Mouse (Mus musculus): ENCODE data around the gene Vmn2r7. TPM values are rescaled to one million over a fixed set of nuclear protein-coding genes. Genes with fewer than 3 reads are reported as not detected.
"Not testable (repeated sequence)": the region's sequence is repeated elsewhere in the genome, so short reads cannot be mapped to it uniquely, and the experiment has no call there.

Vmn2r7 gene
- not detected for total RNA-seq (2021)

DNA sequence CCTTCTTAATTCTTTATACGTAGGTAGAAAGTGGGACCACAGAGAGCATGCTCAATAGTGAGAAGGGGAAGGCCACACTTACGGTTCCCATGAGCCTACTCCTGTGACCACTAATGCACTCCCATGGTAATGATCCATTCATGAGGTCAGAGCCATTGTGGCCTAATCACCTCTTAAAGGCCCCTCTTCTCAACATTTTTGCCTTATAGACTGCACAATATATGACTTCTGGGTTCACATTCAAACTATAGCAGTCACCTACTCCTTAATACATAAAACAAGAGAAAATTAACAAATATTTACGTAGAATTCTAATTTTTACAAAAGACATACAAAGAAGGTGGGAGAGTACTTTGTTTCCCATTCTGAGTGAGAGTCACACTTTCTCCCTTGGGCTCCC lies at the start of gene Vmn2r7:
TSS of gene Vmn2r7 (minus strand) at position 101 of the 400 bp plus-strand sequence.
- DNase-seq (ENCODE audit: extremely low spot score in 1 of 2, low spot score in 2 of 2); intact Hi-C loops (cut with DNase I): not testable (repeated sequence)

DNA sequence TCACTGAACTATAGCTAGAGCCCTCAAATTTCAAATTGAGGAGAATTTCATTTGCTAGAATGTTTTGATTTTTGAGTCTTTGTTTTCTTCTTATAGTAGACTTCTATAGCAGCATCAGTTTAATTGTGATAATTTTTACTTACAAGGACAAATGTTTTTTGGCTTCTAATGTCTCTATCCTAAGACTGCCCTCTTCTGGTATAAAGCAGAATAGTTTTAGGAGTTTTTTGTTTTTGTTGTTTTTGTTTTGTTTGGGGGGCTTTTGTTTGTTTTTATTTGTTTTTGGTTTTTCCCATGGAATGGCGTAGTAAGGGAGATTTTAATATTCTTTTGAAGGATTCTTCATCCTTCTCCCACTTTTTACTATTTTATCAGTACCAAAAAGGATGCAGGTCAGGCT lies 45.2 kb upstream of the Vmn2r7 start:
- no peak for DNase-seq (ENCODE audit: extremely low spot score in 1 of 2, low spot score in 2 of 2)
- intact Hi-C loops (cut with DNase I): no loop called here

DNA sequence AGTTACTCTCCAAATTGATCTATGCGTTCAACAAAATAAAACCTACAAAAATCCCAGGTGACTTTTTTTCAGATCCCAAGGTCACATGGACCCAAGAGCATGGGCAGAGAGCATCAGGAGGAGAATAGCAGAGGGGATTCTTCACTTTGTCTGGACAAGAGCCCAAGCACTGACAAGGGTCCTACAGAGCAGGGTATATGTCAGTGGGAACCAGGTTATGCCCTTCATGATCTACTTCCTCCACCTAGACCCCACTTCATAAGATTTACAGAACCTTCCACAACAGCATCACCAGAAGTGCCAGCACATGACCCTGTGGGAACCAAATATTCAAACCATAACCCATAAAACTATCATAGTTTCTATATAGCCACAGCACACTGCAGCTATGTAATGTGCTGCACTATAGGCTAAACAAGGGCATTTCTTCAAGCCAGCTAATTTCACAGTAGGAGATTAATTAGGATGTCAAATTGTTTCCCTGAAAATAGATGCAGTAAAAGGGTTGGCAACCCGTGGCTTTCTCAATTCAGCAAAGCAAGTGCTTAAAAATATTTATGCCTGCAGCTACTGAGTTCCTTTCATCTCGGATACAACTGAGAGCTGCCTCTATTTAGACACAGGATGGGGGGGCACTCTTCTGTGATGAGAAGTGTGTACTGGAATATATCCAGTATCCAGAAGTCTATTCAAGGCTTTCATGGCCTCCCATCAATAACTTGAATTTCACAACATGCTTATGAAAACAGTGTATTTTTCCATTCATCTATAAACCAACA lies 33.8 kb upstream of the Vmn2r7 start:
- intact Hi-C loops (cut with DNase I): no loop called here
- DNase-seq (ENCODE audit: extremely low spot score in 1 of 2, low spot score in 2 of 2): no peak

DNA sequence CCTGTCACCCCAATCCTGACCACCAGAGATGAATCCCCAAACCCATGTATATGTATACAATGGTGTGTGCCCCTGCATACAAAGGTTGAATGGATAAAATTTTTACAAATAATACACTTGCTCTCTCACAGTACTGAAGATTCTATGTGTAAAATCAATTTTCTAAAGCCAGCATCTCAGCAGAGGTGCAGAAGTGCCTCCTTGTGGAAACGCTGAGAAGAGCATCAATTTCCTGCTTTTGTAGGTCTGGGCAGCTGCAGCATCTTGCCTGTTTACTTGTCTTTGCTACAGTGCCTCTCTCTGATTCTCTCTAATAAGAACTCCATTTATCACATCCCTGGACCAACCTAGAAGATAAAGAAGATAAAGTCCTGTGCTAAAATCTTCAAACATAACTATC lies 32.1 kb upstream of the Vmn2r7 start:
- no peak for DNase-seq (ENCODE audit: extremely low spot score in 1 of 2, low spot score in 2 of 2)
- intact Hi-C loops (cut with DNase I): no loop called here

DNA sequence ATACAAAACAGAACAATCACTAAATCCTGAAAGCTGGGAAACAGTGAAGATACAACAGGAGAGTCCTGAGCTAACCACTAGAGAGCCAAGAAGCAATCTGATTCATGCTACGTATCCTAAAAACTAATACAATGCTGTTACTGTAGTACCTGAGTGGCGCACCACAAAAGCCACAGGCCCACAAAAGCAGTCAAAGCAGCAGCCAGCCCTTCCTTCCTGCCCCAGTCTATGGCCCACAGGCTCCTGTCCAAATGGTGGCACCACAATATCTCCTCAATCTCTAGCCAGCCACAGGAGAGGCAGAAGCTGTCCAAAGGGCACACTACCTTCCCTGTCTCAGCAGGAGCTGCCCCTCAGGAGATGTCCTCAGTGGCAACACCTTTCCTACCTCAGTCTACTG lies 1.7 kb downstream of the Vmn2r7 start:
- DNase-seq (ENCODE audit: extremely low spot score in 1 of 2, low spot score in 2 of 2): no peak
- intact Hi-C loops (cut with DNase I): no loop called here

DNA sequence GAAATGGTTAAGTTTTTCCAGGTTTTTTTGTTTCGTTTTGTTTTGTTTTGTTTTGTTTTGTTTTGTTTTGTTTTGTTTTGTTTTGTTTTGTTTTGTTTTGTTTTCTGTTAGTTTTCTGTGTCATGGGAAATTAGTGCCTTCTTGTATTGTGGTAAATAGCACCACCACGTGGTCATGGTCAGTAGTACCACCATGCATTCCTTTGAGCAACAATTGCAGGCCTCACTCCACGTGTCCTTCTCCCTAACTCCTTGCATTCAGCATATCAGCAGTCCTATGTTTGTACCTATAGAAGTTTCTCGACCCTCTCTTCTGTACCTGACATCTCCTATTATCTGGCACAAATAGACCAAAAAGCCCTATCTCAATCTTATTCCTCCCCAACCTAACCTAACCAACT lies 2.3 kb downstream of the Vmn2r7 start:
- DNase-seq (ENCODE audit: extremely low spot score in 1 of 2, low spot score in 2 of 2): peak; percentile 25 to 45
- intact Hi-C loops (cut with DNase I): no loop called here

DNA sequence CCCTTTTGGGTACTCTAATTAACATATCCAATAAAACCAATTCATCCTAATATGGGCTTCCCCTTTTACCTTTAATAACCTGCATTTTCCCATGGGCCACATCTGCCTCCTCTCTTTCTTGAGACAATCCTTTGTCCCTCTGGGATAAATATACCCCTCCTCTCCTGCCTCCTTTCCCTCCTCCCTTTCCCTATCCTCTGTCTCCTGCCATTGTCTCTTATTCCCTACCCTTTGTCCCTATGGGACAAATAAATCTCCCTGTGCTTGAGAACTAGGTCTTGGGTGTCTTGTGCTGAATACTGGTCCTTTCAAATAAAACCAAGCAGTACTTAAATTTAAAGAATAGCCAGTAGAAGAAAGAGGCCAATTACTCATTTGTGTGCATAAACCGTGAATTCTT lies 13.4 kb downstream of the Vmn2r7 start:
- intact Hi-C loops (cut with DNase I): no loop called here
- DNase-seq (ENCODE audit: extremely low spot score in 1 of 2, low spot score in 2 of 2): no peak

DNA sequence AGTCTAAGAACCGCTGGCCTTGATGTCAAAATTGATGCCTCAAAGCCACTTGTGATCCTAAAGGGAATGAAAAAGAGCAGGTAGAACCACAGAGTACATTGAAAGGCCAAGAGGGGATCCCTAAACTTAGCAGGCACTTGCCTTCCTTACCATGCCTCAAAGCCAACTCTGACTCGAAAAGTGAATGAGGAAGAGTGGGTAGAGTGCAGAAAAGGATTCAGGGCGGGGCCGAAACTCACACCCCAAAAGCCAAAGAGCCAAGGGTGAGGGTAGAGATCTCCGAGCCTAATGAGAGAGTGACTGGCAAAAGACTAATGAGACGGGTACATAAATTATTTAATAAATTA lies 53.3 kb downstream of the Vmn2r7 start:
- no peak for DNase-seq (ENCODE audit: extremely low spot score in 1 of 2, low spot score in 2 of 2)
- intact Hi-C loops (cut with DNase I): loop anchor here (2.0 kb wide), 1 partner anchor 752 kb away; no protein-coding TSS in a partner anchor

DNA sequence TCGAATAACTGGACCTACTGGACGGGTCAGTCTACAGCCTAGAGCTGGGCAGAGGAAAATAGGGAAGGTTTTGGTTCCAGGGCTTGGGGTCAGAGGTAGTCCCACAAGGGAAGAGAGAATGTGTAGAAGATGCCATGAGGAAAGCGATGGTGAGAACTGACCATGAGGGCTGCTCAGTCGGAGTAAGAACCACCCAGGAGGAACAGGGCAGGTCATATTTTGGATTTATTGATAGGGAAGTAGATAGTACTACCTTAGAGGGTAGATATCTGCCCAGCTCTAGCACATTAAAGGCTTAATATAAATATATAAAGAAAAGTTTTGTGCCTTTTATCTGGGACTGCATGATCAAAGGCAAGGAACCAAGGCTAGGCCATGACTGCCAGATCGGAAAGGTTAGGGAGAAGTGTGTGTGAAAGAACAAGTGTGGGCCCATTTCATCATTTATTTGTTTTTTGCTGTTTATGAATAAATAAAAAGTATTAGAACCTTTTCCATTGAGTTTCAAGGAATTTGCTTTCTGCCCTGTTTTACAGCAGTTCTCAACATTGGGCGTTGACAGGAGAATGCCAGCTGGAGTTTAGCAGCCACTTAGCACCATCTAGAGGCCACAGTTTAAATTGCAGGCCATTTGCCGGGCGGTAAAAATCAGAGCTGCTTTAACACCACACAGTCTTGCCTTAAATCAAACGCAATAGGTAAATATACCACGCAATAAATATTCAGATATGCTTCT lies 53.9 kb downstream of the Vmn2r7 start:
- peak; percentile 38 to 55 for DNase-seq (ENCODE audit: extremely low spot score in 1 of 2, low spot score in 2 of 2)
- intact Hi-C loops (cut with DNase I): loop anchor here (2.0 kb wide), 1 partner anchor 752 kb away; no protein-coding TSS in a partner anchor

DNA sequence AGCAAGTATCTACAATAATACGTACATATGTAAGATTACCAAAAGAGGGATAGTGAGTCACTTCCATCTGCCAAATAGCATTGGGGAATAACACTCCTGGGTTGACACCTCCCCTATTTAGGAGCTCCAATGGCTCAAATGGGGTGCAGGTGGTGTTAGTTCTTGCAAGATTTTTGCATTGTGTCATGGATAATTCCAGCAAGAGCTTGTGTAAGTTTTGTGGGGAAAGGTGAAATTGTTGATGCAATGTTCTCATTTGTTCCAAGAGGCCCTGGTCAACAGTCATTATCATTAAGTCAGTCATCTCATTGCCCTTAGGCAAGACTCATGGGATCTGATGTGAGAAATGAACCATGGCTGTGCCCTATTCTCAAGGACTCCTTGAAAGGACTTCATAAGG lies 61.7 kb downstream of the Vmn2r7 start:
- intact Hi-C loops (cut with DNase I): loop anchor here (10.0 kb wide), 1 partner anchor 808 kb away; the partner anchor contains the start of gene Gmps
- DNase-seq (ENCODE audit: extremely low spot score in 1 of 2, low spot score in 2 of 2): no peak

DNA sequence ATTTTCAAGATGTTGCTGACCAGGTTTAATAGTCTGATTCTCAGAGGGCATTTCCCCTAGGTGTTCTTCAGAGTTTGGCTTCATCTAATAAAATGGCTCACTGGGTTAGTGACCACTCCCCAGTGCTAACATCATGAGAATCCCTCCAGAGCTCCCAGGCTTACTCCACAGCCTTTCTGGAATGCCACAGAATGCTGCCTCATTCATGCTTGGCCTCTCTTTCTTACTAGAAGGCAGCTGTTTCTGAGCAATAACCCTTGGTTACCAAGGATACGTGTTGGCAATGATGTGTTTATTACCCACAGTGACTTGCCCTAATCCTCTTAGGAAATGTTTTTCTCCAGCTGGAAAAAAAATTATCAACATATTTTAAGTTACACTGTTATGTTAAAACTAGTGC lies 72.4 kb downstream of the Vmn2r7 start:
- intact Hi-C loops (cut with DNase I): no loop called here
- DNase-seq (ENCODE audit: extremely low spot score in 1 of 2, low spot score in 2 of 2): no peak

DNA sequence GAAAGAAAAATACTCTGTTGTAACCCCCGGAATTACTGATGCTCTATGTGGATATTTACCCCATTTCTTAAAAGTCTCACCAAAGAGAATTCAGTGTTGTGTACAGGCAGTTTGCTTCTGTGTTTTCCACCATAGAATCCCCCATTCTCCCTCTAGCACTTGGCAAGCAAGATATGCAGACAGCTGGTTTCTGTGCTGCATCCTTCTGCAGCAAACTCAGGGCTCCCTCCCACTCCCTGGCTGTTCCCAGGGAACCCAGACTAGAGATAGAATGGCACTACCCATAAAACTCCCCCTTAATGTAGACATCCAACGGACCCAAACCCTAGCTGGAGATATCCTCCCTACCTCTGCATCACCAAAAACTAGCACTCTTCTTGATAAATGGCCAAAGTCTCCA lies 88.4 kb downstream of the Vmn2r7 start:
- DNase-seq (ENCODE audit: extremely low spot score in 1 of 2, low spot score in 2 of 2): peak in 1 of 2 experiments; percentile 18
- intact Hi-C loops (cut with DNase I): no loop called here

DNA sequence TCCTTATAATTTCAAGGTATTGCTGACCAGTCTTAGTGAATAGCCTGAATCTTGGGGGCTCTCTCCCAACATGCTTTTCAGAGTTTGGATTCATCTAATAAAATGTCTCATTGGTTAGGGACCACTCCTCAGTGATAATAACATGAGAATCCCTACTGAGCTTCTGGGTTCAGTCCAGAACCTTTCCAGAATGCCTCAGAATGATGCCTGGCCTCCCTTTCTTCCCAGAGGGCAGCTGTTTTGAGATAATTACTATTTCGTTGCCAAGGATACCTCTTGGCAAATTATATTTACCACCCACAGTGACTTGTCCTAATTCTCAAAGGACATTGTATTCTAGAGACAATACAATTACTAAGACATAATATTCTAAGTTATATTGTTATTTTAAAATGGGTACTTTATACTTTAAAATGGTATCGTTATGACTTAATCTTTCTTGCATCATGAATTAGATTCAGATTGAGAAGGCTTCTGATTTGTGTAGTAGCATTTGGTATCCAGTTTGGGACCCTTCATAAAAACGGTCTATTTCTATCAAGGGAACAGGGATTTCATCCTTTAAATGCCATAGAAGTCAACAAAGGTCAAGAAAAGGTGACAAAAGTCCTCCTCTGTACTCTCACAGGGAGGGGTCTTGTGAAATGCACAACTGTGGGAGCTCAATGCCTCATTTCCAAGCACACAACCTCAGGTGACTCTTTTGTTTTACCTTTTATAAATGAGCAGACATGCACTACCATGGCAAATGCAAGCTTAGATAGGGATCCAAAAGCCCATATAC lies 117.2 kb downstream of the Vmn2r7 start:
- DNase-seq (ENCODE audit: extremely low spot score in 1 of 2, low spot score in 2 of 2): not testable (repeated sequence)
- intact Hi-C loops (cut with DNase I): loop anchor here (5.0 kb wide), 1 partner anchor 165 kb away; no protein-coding TSS in a partner anchor

DNA sequence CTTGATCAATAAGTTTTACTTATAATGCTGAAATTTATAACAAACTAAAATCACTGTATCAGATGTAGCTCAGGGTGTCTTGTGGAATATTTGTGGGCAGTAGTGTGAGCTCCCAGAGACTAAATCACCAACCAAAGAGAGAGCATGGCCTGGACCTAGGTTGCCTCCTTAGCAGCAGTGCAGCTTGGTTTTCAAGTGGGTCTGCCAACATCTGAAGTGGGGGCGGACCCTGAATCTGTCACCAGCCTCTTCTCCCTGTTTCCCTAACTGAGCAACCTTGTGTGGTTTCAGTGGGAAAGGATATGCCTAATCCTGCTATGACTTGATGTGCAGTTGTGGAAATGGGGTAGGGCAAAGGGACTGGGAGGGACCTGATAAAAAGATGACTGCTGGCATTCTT lies 118.8 kb downstream of the Vmn2r7 start:
- intact Hi-C loops (cut with DNase I): loop anchor here (5.0 kb wide), 1 partner anchor 163 kb away; no protein-coding TSS in a partner anchor
- not testable (repeated sequence) for DNase-seq (ENCODE audit: extremely low spot score in 1 of 2, low spot score in 2 of 2)

DNA sequence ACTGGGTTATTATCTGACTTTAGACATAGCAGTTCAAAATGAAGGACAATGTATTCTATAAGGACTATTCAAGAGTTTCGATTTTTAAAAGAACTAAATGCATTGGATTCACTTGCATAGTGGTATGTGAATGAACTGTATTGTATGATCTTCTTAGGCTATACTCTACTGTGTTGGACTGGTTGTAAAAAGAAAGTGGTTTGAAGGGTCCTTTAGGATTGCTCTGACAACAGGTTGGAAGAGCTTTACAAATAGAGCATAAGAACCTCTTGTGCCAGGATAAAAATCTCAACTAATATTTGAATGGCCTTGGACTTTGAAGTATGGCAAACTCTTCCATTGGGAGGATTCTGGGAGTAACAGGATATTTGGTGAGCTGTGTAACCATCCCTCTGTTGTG lies 168.5 kb downstream of the Vmn2r7 start:
- DNase-seq (ENCODE audit: extremely low spot score in 1 of 2, low spot score in 2 of 2): not testable (repeated sequence)

More for the DNA sequence above, 168.5 kb downstream of the Vmn2r7 start:
- intact Hi-C loops (cut with DNase I): not testable (repeated sequence)
